Mouse (Mus musculus) embryo, embryonic 9.5 days (tissue): ENCODE data around the gene Arhgef39.

Experiments used
- DNase-seq: peaks from one replicate; pipeline ENCODE4 v3.0.0-alpha.2; 2017; ENCODE audit errors: extremely low spot score

Arhgef39 gene

DNA sequence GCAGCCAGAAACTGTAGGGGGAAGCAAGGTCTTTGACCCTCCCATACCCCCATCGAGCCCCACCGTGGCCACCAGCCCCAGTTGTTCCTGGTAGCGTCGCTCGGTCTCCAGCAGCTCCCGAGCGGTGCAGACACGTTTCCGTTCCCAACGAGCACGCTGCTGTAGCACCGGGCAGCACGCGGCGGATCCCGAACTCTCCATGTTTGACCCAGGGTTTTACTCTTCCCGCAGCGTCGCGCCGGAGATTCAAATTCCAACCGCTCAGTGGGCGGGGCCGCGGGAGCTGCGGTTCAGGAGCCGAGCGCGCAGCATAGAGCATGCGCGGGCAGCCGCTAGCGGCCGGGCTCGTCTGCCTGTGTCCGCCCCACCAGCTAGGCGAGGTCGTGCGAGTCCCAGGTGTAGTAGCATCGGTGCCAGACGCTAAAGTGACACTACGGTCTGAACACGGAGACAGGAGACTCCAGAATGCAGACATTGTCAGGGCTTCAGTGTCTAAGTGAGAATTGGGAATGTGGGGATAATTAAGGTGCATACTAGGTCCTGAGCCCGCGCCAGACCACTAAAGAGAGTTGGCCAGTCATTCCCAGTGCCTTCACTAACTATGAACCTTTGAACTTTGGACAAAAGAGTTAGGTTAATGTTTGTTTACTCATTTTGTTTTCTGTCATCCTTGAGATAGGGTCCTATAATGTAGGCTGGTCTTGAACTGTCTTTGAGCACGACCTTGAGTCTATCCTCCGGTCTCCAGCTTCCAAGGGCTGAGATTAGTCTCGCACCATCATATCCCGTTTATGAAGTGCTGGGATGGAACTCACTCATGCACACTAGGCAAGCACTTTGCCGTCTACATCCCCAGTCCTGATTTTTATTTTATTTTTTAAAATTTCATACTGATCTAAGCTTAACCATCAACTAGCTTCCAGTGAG is at the start of gene Arhgef39:
Arhgef39 (minus strand) TSS at position 289 of the 927 bp plus-strand sequence.
- peak; percentile 84 for DNase-seq

DNA sequence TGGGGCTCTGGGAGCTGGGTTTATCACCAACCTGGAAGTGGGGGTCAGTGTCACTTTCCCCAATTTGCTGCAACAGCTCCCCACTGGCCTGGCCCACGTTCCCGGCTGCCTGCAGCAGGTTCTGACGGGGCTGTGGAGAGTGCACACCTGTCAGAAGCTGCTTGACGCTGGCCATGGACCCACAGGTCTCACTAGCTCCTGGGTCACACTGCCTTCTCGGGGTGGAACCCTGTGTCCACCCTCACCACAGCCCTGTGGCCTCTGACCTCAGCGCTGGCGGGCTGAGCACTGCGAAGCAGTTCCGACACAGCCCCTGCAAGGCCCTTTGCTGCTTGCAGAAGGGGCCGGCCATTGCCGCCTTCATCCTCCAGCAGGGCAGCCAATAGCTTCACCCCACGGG is 49.6 kb upstream of the Arhgef39 start:
- DNase-seq, result no peak

DNA sequence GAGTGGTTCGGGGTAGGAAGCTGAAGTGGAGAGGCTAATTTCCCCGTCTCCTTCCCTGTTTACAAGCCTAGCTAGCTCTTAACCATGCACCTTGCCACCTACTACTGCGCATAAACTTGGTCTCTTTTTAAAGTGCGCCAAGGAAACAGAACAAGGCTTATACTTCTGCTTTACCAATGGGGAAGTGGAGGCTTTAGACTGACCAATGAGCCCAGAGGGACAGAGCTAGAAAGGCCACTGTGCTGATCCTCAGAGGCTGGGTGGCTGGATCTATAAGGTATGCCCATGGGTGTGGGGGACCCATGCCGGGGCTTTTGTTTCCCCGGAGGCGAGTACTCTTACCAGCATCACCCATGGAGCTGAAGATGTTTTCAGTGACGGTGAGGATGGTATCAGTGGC is 47.7 kb upstream of the Arhgef39 start:
- DNase-seq, result no peak

DNA sequence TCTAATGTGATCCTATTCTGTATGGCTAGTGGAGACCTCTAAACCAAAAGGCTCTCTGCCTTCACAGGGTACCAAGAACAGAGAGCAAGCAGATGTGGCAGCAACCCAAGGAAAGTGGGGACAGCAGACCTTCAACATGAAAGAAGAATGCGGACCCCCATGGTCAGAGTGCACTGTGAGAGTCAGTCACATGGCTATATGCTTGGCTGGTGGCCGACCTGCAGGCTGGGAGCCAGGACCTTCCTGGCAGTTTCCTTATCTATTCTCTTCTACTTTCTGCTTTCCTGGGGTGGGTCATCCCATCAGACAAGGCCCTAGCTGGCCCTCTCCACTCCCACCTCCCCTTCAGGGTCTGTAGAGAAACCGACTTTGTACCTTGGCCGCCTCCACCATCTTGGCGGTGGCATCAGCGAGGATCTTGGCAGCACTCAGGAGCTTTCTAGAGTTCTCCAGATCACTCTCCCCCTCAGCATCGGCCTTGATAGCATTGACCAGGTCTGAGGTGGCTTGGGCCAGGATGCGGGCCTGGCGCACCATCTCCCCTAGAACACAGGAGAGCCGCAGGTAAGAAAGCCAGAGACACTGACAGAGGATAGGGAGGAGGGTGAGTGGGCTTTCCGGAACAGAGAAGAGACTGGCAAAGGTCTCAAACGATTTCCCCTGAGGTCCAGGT is 47.0 kb upstream of the Arhgef39 start:
- no peak for DNase-seq

DNA sequence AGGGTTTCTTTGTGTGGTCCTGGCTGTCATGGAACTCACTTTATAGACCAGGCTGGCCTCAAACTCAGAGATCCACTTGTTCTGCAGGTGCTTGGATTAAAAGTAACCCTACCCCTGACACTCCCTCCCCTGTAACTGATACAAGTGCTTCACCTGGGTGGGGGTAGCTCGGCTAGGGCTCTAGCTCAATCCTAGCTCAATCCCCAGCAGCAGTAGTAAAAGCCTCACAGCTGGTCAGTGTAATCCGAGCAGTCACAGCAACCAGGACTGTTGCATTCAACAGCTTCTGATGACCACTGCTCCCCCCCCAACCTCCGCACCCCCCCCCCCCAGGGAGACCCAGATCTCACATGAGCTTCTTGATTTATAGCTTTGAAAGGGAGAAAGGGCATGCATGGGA is 42.5 kb upstream of the Arhgef39 start:
- no peak for DNase-seq

DNA sequence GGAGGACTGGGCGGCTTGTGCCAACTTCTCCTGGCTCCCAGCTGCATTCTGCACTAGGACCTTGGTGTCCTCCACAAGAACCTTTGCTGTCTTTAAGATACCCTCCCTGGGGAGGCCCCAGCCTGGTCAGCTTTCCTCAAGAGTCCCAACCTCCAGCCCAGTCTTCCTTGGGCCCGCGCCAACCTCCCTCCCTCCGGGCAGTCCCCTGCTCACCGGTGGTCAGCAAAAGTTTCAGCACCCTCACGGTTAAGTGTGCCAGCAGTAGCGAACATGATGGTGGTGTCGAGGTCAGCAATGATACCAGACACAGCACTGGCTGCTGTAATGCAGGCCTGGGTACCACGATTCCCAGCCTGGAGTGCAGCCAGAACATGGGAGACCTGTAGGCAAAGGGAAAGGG is 36.5 kb upstream of the Arhgef39 start:
- DNase-seq, result no peak

DNA sequence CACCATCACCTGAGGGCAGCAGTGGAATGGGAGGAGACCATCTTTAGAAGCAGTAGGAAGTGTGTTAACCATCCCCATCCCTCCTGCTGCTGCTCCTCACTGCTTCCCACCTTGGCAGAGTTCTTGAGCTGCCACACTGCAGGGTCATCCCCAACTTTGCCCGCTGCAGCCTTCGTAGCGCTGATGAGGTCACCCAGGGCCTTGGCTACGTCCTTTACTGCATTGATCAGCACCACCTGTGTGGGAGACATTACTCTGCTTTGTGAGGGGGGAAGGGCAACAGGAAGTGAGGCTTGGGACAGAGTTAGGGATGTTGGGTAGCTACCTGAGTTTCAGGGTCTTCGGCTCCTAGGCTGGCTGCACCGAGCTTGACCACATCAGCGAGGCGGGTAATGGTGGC is 36.1 kb upstream of the Arhgef39 start:
- DNase-seq, result no peak

DNA sequence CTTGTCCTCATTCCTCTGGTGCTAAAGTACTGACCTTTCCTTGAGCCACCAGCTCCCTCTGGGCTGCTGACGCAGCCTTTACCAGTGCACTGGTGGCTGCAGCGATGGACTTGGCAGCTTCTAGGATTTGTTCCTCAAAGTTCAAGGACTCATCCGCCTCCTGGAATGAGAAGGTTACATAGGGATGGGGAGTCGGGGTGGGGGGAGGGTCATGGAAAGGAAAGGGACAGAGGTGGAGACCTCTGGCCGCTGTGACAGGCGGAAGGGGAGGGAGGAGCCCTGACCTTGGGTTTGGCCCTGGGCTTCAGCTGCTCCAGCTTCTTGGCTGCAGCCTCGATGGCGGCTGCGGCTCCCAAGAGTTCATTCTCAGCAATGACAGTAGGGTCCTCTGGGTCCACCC is 33.8 kb upstream of the Arhgef39 start:
- no peak for DNase-seq

DNA sequence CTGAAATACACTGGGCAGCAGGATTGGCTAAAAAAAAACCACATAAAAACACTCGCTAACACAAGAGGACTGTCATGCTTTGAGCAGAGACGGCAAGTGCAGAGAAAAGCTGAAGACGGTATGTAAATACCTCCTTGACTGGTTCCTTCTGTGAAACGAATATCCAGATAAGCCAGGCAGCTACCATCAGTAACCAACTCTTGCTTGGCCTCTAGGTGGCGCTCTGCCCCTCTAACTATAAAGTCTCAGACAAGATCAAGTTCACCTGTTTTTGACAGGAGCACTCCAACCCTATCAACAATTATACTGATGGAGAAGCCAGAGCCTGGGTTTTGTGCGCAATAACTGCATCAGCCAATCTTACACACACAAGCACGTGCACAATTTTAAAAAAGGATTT is 31.1 kb upstream of the Arhgef39 start:
- DNase-seq, result peak; percentile 68

DNA sequence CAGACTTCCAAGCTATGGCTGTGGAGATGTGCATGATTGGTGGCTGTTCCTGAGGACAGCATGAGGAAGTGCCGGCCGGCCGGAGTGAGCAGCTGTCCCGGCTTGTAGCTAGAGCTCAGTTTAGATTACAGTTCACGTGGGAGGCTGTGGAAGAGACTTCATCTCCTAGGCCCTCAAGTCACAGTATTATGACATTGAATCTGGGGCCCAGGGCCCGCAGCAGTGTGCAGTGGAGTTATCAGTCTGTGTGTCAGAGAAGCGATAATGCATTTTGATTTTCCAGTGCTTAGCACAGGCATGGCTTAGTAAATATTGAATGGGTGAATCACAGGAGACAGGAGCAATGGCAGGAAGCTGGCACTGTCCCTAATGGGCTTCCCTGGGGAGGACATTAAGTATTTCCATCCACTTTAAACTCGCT is 30.6 kb upstream of the Arhgef39 start:
- no peak for DNase-seq

DNA sequence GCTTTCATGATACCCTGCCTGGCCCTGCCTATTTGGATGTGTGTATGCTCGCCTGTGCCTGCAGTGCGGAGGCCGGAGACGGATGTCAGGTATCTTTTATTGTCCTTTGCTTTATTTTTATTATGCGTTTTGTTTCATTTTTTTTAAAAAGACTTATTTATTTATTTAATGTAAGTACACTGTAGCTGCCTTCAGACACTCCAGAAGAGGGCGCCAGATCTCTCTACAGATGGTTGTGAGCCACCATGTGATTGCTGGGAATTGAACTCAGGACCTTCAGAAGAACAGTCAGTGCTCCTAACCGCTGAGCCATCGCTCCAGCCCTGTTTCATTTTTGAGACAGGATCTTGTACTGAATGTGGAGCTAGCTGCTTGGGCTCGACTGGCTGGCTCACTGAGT is 29.0 kb upstream of the Arhgef39 start:
- no peak for DNase-seq

DNA sequence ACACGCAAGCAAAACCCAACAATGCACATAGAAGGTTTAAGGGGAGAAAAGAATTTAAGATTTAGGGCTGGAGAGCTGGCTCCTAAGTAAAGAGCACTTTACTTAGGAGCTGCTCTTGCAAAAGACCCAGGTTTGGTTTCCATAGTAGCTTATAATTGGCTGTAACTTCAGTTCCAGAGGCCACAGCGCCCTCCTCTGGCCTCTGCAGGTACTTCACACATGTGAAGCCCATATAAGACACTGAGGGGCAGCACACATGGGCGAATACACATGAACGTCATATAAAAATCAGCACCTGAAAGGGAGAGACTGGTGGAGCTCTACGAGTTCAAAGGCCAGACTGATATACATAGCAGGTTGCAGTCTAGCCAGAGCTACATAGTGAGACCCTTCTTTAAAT is 28.4 kb upstream of the Arhgef39 start:
- DNase-seq, result no peak

DNA sequence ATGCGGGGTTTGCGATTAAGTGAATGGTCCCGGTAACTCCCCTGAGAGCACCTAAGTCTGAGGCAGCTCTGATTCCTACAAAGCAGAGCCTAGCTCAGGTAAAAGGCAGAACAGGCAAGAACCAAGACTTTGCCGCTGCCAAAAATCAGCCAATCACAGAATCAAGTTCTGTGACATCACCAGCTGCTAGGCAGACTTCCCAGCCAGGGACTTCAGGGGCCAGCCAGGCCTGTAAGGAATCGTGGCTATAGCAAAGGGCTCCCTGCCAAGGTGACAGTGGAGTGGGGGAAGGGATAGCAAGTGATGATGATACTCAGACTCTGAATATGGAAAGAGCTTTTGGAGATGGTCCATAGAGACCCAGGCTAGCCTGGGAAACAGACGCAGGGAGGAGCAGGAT is 20.5 kb upstream of the Arhgef39 start:
- peak; percentile 91 for DNase-seq

DNA sequence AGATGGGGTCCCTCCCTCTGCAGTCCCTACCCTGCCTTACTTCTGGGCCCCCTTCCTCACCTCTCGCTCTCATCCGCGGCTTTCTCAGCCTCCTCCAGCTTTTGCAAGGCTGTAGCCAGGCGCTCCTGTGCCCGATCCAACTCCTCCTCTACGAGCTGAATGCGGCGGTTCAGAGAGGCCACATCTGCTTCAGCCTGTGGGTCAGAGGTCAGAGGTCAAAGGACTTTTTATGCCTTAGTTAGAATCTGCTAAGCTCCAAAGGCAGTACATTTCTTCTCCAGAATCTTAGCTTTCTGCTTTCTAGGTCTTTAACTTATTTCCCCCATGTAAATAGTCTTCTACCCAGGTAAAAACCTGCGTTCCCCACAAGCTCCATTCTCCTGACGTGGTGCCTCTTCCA is 20.1 kb upstream of the Arhgef39 start:
- DNase-seq, result peak; percentile 58

DNA sequence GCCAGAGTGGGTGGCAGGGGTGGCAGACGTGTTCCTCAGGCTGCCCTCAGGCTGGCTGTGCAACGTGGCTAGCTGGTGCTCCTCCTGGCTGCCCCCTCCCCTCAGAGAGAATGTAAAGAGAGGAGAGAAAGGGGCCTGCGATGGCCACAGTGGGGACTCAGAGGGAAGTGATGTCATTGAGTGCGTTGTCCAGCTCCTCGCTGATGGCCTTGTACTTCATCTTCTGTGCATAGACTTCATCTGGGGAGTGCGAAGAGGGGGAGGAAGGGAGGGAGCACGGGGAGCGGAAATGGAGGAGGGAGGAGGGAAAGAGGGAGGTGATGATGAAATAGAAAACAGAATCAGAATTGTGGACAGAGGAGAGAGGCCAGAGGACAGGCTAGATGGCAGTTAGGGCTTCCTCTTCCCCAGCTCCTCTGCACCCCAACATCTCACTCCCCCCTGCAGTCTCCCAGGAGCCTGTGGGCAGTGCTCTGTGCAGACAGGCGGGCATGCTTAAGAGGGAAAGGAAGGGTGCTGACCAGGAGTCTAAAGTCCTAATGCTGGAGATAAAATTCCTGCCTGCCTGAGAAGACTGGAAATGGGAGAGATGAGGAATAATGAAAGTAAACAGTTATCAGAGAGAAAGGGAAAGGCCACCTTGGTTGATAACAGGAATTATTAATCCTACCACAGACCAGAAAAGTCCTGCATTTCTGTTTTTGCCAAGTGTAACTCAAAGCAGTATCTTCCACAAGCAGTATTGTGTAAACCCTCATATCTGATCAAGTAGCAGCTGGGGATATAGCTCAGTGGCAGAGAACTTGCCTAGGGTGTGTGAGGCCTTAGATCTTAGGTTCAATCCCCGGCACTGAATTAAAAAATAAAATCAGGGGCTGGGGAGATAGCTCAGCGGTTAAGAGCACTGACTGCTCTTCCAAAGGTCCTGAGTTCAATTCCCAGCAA is 16.5 kb upstream of the Arhgef39 start:
- no peak for DNase-seq

DNA sequence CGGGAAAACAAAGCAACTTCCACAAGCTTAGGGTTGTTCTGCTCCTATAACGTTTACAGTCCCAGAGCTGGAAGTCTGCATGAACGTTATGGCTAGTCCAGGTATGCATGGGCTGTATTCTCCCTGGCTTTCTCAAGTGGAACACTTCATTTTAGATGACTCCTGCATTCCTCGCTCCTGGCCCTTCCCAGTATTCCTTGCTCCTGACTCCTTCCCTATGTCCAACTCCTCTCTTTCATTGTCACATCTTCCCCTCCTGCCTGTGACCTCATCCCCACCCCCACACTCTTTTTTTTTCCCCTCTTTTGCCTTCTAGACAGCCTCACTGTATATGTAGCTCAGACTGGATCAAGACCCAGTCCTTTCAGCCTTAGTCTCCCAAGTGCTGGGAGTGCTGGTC is 14.3 kb upstream of the Arhgef39 start:
- no peak for DNase-seq

DNA sequence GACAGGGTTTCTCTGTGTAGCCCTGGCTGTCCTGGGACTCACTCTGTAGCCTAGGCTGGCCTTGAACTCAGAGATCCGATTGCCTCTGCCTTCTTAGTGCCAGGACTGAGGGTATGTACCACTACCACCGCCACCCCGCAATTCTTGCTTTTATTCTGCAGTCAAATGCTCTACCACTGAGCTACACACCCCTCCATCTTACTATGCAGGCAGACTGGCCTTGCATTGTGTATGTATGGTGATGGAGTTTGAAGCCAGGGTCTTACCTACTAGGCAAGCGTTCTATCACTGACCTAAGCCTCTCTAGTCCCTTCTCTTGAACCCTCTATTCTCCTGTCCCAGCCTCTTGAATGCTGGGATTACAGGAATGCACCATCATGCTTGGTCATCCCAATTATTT is 13.8 kb upstream of the Arhgef39 start:
- DNase-seq, result no peak

DNA sequence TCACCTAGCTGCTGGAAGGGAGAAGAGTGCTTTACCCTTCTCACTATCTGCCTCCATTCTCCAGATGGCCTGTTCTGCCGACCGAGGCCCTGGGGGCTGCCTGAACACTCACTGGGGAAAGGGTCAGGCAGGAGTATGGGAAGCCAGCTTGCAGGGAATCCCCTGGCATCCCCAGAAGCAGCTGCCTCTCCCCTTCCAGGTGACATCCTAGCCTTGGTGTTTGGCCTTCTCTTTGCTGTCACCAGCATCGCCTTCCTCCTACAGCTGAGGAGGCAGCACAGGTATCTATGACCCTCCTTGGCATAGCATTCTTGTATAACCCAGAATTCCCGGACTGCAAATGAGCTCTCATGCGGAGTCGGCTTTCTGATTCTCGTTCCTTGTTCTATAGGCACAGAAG is 13.2 kb upstream of the Arhgef39 start:
- DNase-seq, result no peak

DNA sequence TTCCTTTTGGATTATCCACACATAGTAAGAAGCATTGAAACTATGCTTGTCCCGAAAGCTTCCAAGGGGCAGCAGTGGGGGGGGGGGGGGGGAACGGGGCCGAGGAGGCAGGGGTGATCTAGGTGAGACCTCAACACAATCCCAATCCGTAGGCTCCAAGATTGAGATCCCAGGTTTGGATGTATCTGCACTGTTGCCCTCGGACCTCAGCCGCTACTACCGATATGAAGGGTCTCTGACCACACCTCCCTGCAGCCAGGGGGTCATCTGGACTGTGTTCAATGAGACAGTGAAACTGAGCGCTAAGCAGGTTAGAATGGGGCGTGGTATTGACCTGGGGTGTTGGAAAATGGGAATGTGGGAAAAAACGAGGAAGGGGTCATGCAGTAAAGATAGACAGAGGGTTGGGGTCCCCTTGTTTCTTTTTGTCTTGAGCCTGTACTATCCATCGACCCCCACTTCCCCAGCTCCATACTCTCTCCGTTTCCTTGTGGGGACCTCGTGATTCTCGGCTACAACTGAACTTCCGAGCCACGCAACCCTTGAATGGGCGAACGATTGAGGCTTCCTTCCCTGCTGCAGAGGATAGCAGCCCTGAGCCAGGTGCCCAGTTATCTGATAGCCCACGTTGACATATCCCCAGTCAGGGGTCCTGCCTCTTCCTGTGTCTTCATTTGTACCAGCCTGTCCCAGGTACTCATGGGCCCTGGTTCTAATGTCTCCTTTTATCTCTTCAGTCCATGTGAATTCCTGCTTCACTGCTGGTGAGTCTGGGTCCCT is 12.4 kb upstream of the Arhgef39 start:
- DNase-seq, result no peak

DNA sequence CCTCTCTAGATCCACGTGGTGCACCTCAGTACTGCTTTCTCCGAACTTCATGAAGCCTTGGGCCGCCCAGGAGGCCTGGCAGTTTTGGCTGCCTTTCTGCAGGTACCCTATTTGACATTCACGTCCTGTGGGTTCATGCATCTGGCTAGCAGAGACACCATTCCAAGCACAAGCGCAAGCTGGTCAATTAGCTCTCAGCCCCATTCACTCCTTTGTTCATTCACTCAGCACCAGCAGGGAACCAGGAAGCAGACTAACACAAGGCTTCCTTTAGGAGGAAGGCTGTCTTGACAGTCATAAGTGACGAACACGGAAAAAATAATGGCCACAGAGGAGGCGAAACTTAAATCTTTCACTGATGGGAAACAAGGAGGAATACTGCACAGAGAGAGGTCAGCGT is 9.6 kb upstream of the Arhgef39 start:
- no peak for DNase-seq

DNA sequence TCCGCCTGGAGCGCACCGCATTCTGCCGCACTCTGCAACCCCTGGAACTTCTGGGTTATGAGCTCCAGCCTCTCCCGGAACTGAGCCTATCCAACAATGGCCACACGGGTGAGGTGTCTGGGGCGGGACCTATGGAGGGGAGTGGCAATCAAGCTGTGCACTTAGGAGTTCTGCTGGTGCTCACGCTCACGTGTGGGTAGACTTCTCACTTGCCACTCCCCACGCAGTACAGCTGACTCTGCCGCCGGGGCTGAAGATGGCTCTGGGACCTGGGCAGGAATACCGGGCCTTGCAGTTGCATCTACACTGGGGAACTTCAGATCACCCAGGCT is 9.1 kb upstream of the Arhgef39 start:
- peak; percentile 59 for DNase-seq
